Mouse (Mus musculus) forebrain, embryonic 16.5 days (tissue): Measurements from ENCODE around the gene Stard13. TPM values are rescaled to one million over a fixed set of nuclear protein-coding genes. Genes with fewer than 3 reads are reported as not detected.
A peak's percentile ranks its signal among the peaks of the same experiment; 100 is the strongest.

Experiments used
- ATAC-seq: fragments of 200-750 bp; cut with Nextera tagmentation; 2 replicates; pipeline ENCODE4 v1.8.0; 2017; ENCODE audit warnings: mild to moderate bottlenecking, moderate library complexity
- H3K27ac ChIP-seq: fragments of 300-500 bp; sonication (generic); 2 replicates; pipeline ENCODE4 v1.5.1; 2014; ENCODE audit warnings: low read length, control low read depth
- H3K27me3 ChIP-seq: fragments of 300-500 bp; sonication (generic); replicated peaks from 2 replicates; pipeline ENCODE4 v1.6.1; 2014; ENCODE audit warnings: low read length; ENCODE audit not compliant: control insufficient read depth, insufficient read depth
- H3K36me3 ChIP-seq: fragments of 300-500 bp; sonication (generic); 2 replicates; pipeline ENCODE4 v1.6.1; 2014; ENCODE audit not compliant: control insufficient read depth, insufficient read depth
- H3K4me1 ChIP-seq: fragments of 300-500 bp; sonication (generic); replicated peaks from 2 replicates; pipeline ENCODE4 v1.6.1; 2014; ENCODE audit warnings: low read length; ENCODE audit not compliant: control insufficient read depth, insufficient read depth
- H3K4me2 ChIP-seq: fragments of 300-500 bp; sonication (generic); 2 replicates; pipeline ENCODE4 v1.6.1; 2014; ENCODE audit warnings: mild to moderate bottlenecking, low read length, control low read depth
- H3K4me3 ChIP-seq: fragments of 300-500 bp; sonication (generic); replicated peaks from 2 replicates; pipeline ENCODE4 v1.5.1; 2014; ENCODE audit warnings: mild to moderate bottlenecking, low read length, control low read depth
- H3K9ac ChIP-seq: fragments of 300-500 bp; sonication (generic); replicated peaks from 2 replicates; pipeline ENCODE4 v1.6.1; 2014; ENCODE audit warnings: low read depth, low read length, control low read depth
- H3K9me3 ChIP-seq: fragments of 300-500 bp; sonication (generic); 2 replicates; pipeline ENCODE4 v1.6.1; 2016; ENCODE audit warnings: low read length; ENCODE audit not compliant: control insufficient read depth
- WGBS: fragments of 180-500 bp; shearing (Covaris S2); extraction: QIAGEN DNeasy Blood & Tissue Kit; methylation state at CpG from one replicate; pipeline ENCODE4 v1.1.7; 2014; 5-methylcytosine and 5-hydroxymethylcytosine counted together
- polyA plus RNA-seq: library from polyadenylated mRNA; unstranded; fragments of >200 nt; fragmentation: Nextera tagmentation; extraction: Ambion mirVana; gene quantifications from 2 replicates; pipeline ENCODE4 v1.2.1, GENCODE M21; 2015

Gene Stard13
- polyA plus RNA-seq: 3.5 and 4.8 TPM in 2 replicates

DNA sequence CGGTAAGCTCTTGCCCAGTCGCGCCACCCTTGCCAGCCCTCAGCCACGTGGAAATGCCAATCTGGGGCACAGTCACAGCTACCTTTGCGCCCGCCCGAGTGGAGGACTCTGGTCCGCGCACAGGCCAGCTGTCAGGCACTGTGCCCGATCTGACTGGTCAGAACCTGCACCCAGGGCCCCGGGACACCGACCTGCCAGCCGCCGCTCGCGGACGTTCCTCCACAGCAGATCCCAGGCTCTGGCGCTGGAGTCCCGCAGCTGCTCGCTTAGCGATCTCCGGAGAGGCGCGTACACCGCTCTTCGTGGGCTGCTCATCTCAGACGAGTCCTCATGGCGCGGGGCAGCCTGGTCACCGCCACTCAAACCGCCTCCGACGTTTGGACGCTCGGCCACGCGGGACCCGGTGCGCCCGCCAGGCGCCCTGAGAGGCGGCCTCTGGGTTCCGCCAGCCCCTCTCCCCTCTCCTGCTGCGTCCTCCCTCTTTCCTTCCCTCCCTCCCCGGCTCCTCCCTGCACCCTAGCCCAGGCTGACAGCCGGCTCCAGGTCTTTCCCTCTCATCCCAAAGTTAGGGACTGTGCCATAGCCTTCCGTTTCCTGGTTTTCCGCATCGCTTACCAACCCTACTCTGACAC is at the start of gene Stard13:
Stard13 (minus strand) TSS at position 437 of the 632 bp plus-strand sequence.
- ATAC-seq: peak; percentile 82
- 0 out of 2 replicates have a peak, but pooled peaks cover 3% of the 10 kb centered on the region for H3K27me3 ChIP-seq
- H3K36me3 ChIP-seq: no peaks in the 10 kb centered on the region
- peak within 1 kb of the TSS; percentile 48 for H3K4me3 ChIP-seq
- under 1% methylated on average over 47 of the region's 49 CpGs for WGBS
- peak within 1 kb of the TSS; percentile 58 for H3K9ac ChIP-seq
- no peak within 1 kb of the TSS for H3K27ac ChIP-seq
- peaks cover 9% of the 10 kb centered on the region for H3K4me1 ChIP-seq
- peak within 1 kb of the TSS; percentile 83 for H3K4me2 ChIP-seq
- H3K9me3 ChIP-seq: no peaks in the 10 kb centered on the region

DNA sequence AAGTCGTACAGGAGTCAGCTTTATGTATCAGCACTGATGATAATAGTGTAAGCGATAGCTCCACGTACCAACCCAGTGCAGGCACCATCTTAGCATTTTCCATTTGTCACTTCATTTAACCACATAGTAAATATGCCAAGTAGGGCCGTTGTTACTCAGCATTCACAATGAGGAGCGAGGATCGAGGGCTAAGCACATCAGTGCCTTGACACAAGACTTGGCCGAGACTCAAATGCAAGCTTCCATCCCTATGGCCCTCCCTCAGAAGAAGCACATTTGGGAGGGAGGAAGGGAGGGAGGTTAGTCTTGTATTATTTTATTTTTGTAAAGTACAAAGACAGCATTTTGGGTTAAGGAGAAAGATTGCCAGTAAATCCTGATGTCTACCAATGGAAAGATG is 45.9 kb upstream of the Stard13 start:
- H3K4me3 ChIP-seq: no peak overlapping the region
- H3K9ac ChIP-seq: no peak overlapping the region
- no peak overlapping the region for H3K4me2 ChIP-seq
- H3K9me3 ChIP-seq: no peaks in the 10 kb centered on the region
- H3K27ac ChIP-seq: no peak overlapping the region
- ATAC-seq: no peak
- H3K27me3 ChIP-seq: no peaks in the 10 kb centered on the region
- no peaks in the 10 kb centered on the region for H3K36me3 ChIP-seq
- 71% methylated on average over 7 of the region's 7 CpGs for WGBS
- no peaks in the 10 kb centered on the region for H3K4me1 ChIP-seq

DNA sequence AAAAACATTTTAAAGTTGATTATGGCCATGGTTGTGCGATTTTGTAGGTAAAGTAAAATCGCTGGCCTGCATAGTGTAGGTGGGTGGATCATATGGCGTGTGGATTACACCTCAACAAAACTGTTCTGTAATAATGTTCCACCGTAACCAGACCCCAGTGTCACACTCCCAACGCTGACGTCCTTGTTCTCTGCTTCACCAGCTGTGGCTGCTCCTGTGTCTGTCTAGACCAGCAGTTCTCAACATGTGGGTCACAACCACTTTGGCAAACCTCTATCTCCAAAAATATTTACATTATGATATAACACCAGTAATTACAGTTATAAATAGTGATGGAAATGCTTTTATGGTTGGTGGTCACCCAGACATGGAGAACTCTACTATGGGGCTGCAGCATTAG is 44.3 kb upstream of the Stard13 start:
- Histone ChIP-seq H3K9ac (no peak overlapping the region), H3K27me3 (no peaks in the 10 kb centered on the region), H3K4me1 (no peaks in the 10 kb centered on the region), H3K9me3 (no peaks in the 10 kb centered on the region), H3K36me3 (no peaks in the 10 kb centered on the region), H3K27ac (no peak overlapping the region), H3K4me2 (no peak overlapping the region), H3K4me3 (no peak overlapping the region)
- ATAC-seq: no peak
- 94% methylated on average over 6 of the region's 6 CpGs for WGBS

DNA sequence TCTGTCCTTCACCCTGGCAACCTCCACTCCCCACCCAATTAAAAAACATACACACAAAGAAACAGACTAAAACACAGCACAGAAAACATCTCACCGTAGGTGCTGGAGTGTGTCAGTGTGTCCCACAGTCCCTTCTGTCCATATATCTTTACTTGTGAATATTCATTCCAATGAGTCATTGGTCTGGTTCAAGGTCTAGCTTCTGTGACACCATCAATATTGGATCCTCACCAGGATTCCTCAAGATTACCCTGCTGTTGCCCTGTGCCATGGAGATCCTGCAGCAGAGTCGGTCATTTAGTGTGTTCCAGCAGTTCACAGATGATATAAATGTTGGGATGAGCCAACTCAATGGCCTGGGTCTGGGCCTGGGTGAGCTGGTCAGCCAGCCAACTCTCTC is 42.4 kb upstream of the Stard13 start:
- H3K4me1 ChIP-seq: no peaks in the 10 kb centered on the region
- no peak overlapping the region for H3K4me3 ChIP-seq
- no peak overlapping the region for H3K27ac ChIP-seq
- no peaks in the 10 kb centered on the region for H3K27me3 ChIP-seq
- no peak overlapping the region for H3K9ac ChIP-seq
- 85% methylated on average over 2 of the region's 2 CpGs for WGBS
- no peak for ATAC-seq
- no peaks in the 10 kb centered on the region for H3K36me3 ChIP-seq
- H3K4me2 ChIP-seq: no peak overlapping the region
- no peaks in the 10 kb centered on the region for H3K9me3 ChIP-seq

DNA sequence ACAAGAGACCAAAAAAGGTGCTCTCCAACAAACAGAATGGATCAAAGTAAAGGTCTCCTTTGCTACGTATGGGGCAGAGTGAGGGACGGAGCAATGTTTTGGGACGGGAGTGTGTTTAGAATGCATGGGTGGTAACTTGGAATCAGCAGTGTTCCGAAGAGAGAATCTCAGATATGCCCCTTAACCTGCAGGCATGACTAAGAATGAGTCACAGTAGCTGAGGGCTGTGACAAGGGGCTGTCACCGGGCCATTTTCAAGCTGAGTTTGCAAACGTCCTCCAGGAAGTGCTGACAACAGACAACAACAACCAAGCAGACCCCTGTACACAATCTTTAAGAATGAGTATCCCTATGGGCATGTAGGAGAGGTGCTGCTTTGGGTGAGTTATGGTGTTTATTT is 40.6 kb upstream of the Stard13 start:
- no peaks in the 10 kb centered on the region for H3K9me3 ChIP-seq

DNA sequence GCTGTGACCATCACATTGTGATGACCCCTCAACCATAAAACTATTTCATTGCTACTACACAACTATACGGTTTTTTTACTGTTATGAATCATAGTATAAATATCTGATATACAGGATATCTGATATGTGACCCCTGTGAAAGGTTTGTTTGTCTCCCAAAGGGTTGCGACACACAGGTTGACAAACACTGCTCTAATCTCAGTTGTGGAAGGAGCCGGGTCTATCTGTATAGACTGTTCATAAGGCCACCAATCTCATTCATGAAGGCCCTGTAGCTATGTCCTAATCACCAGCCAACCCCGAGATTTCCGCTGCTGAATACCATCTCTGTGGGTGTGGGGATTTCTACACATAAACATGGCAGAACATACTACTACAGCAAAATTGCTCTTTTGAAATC is 37.2 kb upstream of the Stard13 start:
- H3K9ac ChIP-seq: no peak overlapping the region
- H3K27me3 ChIP-seq: no peaks in the 10 kb centered on the region
- H3K27ac ChIP-seq: no peak overlapping the region
- no peak overlapping the region for H3K4me2 ChIP-seq
- peaks cover 5% of the 10 kb centered on the region; the same call in 1 of the 2 replicates for H3K4me1 ChIP-seq
- no peaks in the 10 kb centered on the region for H3K9me3 ChIP-seq
- no peaks in the 10 kb centered on the region for H3K36me3 ChIP-seq
- 96% methylated on average over 5 of the region's 5 CpGs for WGBS
- H3K4me3 ChIP-seq: no peak overlapping the region
- no peak for ATAC-seq

More for the DNA sequence above, 40.6 kb upstream of the Stard13 start:
- H3K4me1 ChIP-seq: no peaks in the 10 kb centered on the region
- no peak overlapping the region for H3K4me3 ChIP-seq
- H3K27me3 ChIP-seq: no peaks in the 10 kb centered on the region
- no peak overlapping the region for H3K4me2 ChIP-seq
- H3K9ac ChIP-seq: no peak overlapping the region
- no peaks in the 10 kb centered on the region for H3K36me3 ChIP-seq
- H3K27ac ChIP-seq: no peak overlapping the region
- WGBS: 83% methylated on average over 6 of the region's 6 CpGs
- ATAC-seq: no peak

DNA sequence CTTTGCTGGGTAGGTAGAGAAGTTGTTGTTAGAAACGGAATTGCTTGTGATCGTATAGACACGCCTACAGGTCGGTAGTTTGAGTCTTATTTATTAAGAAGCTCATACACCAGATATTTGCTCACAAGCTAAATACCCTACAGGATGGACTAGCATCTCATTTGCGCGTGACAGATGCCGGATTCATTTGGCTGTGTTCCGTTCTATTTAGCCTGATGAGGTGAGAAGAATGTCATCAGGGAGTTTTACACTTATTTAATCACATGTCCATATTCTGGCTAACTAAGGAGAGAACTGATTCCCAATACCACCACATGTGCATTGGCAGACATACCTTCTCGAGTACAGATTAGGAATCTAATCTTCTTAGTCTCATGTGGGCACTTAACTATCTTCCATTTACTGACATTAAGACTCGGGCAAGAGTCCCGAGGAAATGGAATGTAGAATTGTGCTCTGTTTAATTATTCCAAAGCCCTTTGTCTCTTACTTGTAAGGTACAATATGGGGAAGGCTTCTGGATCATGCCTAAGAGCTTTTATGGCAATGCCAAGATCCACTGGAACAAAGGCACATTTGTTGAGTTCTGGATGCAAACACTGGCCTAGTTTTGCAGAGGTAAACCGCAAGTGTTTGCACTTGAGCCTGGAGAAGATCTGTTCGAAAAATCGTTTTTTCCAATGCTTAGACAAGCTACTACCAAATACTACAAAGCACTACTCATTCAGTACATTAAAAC is 33.4 kb upstream of the Stard13 start:
- H3K4me2 ChIP-seq: no peak overlapping the region
- H3K4me3 ChIP-seq: no peak overlapping the region
- H3K9ac ChIP-seq: no peak overlapping the region
- no peaks in the 10 kb centered on the region for H3K36me3 ChIP-seq
- no peaks in the 10 kb centered on the region for H3K27me3 ChIP-seq
- WGBS: 61% methylated on average over 14 of the region's 14 CpGs
- no peaks in the 10 kb centered on the region for H3K9me3 ChIP-seq
- H3K4me1 ChIP-seq: peaks cover 5% of the 10 kb centered on the region; the same call in 1 of the 2 replicates
- ATAC-seq: peak; percentile 62; the same call in 1 of the 2 replicates
- H3K27ac ChIP-seq: no peak overlapping the region

DNA sequence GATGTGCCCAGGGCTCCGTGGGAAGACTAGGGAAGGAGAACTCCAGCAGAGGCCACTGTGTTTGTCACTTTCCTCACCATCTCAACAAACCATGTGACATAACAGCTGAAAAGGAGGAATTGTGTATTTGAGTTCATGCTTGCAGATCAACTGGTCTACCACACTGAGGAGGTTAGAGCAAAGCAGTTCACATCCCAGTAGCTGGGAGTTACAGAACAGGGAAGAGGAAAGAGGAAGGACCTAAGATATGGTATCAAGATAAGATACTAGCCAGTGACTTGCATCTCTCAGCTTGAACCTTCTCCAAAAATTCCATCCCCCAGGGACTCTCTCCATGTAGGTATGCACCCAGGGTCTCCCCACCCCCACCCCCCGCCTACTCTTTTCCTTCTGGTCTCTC is 27.9 kb upstream of the Stard13 start:
- Histone ChIP-seq H3K27ac (no peak overlapping the region), H3K36me3 (no peaks in the 10 kb centered on the region), H3K27me3 (no peaks in the 10 kb centered on the region), H3K4me1 (no peaks in the 10 kb centered on the region), H3K4me2 (no peak overlapping the region), H3K4me3 (no peak overlapping the region), H3K9ac (no peak overlapping the region), H3K9me3 (no peaks in the 10 kb centered on the region)
- WGBS: 94% methylated on average over 2 of the region's 2 CpGs
- ATAC-seq: no peak

DNA sequence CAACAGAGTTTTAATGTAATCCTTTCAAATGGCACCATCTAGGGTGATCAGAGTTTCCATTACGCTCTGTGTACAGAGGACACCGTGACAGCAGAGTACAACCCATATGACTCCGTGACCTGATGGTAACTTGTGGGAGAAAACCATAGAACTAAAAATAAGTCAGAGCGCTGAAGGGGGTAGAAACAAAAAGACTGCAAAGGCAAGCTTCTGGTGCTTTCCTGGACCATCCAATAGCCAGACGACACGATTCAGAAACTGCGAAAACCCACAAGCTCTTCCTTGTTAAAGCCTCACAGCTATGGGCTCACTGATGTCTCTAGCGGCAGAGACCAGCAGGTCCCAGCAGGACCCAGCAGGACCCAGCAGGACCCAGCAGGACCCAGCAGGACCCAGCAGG is 18.6 kb upstream of the Stard13 start:
- Histone ChIP-seq H3K27ac (no peak overlapping the region), H3K9me3 (no peaks in the 10 kb centered on the region), H3K9ac (no peak overlapping the region), H3K36me3 (no peaks in the 10 kb centered on the region), H3K4me2 (no peak overlapping the region), H3K4me3 (no peak overlapping the region), H3K4me1 (no peaks in the 10 kb centered on the region), H3K27me3 (no peaks in the 10 kb centered on the region)
- no peak for ATAC-seq
- 64% methylated on average over 8 of the region's 8 CpGs for WGBS
